Mouse (Mus musculus) megakaryocyte, adult 5-6 weeks (primary cell): Measurements from ENCODE around the gene Atf7ip2. TPM values are rescaled to one million over a fixed set of nuclear protein-coding genes. Genes with fewer than 3 reads are reported as not detected.
"Not testable (repeated sequence)": the region's sequence is repeated elsewhere in the genome, so short reads cannot be mapped to it uniquely, and the experiment has no call there.

Source experiments
- ATAC-seq: 2 replicates; pipeline ENCODE4 v1.8.0; 2016; ENCODE audit warnings: mild to moderate bottlenecking, inconsistent platforms; ENCODE audit not compliant: poor library complexity, severe bottlenecking
- total RNA-seq, 2 experiments: library from RNA; stranded (forward) in 1 of 2; stranded (reverse) in 1 of 2; fragments of 153-499, 151-499 nt in 1 of 2; fragments of 221-1000, 200-1000 nt in 1 of 2; gene quantifications; 2 replicates each; pipeline versions ENCODE4 v1.2.3 to v1.2.4; 2015 to 2017

Atf7ip2 gene
- 0.32 TPM in 1 of 2 replicates, not detected in the other for total RNA-seq (2015)
- total RNA-seq (2017): 0.11 TPM in 1 of 2 replicates, not detected in the other

DNA sequence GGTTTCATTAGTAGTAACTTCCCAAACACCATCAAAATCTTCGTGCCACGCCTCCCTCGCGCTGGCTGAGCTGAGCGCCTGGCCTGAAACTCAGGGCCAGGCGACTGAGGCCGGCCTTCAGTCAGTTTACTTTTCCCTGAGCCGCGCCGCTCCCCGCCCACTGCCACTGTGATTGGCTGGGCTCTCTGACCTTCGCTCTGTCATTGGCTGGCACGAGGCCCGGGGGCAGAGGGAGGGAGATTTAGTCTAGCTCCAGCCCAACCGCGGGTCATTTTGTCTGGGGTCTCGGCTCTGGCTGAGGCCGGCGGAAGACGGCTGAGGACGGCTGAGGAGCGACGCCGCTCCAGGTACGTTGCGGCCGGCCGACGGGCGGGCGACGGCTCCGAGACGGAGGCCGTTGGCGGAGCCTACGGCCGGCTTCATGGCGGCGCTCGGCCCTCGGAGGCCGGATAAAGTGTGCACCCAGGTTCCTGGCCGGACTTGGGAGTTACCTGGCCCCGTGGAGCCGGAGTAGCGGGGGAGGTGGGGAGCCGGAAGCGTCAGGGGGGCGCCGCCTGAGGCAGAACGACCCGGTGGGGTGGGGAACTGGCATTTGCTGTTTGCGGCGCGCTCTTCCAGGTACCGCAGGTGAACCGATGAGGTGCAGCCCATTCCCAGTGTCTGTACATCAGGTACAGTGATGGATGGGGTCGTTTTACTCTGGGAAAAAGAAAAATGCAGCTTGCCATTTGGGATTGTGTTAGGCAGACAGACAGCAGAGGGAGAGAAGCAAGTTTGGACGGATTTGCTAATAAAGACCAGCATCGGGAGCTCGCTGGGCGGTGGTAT lies at the start of gene Atf7ip2:
TSS of gene Atf7ip2 (plus strand) at position 34 of the 828 bp plus-strand sequence.
- peak; percentile 40; the same call in 1 of the 2 replicates for ATAC-seq

DNA sequence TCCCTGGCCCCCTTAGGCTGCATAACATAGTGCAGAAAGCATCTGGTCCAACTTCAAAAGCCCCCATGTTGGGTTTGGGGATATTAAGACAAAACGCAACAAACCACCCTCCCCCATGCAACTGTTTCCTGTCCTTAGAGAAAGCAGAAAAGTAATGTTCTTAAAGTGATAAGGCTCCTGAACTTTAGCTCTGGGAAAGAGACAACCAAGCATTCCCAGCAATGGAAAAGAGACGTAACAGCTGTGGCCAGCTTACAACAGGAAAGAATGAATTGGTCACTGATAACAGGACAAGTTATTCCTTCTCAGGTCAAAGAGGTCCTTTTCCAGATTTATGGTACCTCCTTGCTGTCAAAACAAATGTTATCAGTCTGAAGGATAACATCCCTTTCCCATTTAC lies 49.3 kb upstream of the Atf7ip2 start:
- ATAC-seq: no peak

DNA sequence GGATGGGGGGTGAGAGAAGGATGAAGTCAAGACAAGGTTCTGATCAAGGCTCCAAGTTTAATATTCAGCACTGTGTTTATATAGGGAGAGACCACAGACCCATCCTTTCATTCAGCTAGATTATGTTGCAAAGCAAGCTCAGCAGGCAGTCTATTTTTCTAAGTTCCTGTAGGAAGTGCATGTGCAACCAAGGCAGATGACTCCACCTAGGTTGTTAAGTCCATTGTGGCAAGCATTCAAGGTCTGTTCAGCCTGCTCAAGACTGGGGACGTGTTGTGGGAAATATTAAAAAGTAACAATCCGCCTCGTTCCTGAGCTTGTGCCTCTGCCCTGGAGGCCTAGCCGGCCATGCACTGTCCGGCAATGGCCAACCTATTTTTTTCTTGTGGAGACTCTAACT lies 45.1 kb upstream of the Atf7ip2 start:
- no peak for ATAC-seq

DNA sequence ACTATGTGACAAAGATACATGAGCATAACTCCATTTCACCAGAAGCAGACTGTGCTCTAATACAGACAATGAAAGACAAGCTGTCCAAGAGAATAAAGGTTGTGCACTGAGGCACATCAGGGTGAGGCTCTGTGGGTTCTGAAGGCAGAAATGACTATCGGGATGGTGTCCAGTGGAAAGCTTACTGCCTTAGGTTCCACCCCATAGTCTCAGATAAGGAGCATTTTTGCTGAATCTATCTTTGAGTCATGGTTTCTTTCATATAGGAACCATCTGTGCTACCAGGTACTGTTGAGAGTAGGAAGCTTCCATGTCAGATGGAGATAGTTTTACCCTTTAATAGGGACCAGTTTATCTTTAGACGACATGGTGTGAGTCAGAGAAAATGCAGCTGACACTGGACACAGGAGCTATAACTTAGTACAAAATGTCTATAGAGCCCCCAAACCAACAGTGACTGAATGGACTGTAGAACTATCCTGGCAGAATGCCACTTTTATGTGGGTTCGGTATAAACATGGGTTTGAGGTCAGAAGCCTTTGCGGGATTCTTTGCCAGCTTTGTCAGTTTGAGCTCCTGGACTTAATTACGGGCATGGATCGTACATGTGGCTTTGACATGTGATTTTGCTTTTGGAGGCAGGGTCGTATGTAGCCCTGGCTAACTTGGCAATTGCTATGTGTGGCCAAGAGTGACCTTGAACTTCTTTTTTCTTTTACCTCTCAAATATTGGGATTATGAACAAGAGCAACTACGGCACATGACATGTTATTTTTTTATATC lies 23.2 kb upstream of the Atf7ip2 start:
- ATAC-seq: no peak

- ATAC-seq: no peak
These were observed 22.5 kb upstream of the Atf7ip2 start, which contains the start of gene Rpl39l for GRCm38 (mm10) chr16:10170005-10170404. Gene Rpl39l, plus strand, starts transcription at chr16:10170226.

DNA sequence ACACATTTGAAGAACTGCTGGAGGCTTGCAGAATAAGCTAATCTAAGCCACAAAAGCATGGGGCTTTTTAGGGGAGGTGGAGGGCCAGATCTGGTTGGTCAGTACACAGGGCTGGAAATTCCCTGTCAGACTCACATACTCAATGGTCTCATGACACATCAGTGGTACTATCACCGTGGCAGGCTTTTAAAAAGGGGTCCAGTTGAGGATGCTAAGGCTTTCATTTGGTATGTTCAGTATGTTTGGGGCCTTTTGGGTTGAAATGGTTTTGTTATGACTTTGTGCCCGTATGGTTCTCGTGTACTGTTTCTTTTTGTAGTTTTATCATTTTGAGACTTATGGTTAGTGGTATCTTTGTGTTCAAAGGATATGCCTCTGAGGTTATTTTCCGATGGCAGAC lies 21.2 kb upstream of the Atf7ip2 start:
- ATAC-seq: no peak

DNA sequence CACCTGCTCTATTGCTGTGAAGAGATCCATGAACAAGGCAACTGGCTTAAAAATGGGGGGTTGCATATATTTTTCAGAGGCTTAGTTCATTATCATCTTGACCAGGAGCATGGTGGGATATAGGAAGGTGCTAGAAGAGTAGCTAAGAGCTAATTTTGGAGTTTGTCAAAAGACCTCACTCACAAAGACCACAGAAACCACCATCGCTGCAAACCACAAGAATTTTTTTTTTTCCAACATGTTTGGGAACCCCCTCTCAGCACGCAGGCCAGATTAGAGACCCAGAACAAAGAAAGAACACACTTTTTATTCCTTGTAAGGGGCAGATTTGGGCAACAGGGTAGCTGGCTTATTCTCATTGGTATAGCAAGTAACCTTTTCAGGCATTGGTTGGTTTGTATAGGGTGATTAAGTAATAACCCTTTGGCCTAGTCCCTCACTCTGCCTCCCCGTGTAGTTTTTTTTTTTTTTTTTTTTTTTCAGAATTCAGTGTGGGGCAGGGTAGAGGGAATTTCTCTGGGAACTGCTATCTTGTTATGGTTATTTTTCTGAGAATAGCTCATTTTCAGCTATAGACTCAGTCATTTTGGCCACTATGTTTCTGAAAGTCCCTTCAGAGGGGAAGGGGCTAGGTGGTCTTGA lies 20.2 kb upstream of the Atf7ip2 start:
- no peak for ATAC-seq

- not testable (repeated sequence) for ATAC-seq
These were observed 5.1 kb upstream of the Atf7ip2 start for GRCm38 (mm10) chr16:10187461-10187860.

DNA sequence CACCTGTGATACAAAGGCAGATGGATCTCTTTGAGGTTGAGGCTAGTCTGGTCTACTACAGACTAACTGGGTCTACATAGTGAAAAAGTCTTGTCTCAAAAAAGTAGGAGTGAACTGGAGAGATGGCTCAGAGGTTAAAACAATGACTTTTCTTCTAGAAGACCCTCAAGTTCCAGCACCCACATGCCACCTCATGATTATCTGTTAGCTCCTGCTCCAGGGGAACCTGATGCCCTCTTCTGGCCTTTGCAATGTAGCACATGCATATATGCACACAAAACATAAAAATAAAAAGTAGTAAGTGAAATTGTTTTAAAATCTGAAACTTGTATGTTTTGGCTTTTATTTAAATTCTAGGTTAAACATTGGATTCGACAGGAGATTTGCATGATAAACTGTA lies 16.3 kb downstream of the Atf7ip2 start:
- no peak for ATAC-seq

- ATAC-seq: not testable (repeated sequence)
These were observed 23.9 kb downstream of the Atf7ip2 start for GRCm38 (mm10) chr16:10216366-10216765.

GRCm38 (mm10) chr16:10217020-10217419 lies 24.5 kb downstream of the Atf7ip2 start:
- not testable (repeated sequence) for ATAC-seq

DNA sequence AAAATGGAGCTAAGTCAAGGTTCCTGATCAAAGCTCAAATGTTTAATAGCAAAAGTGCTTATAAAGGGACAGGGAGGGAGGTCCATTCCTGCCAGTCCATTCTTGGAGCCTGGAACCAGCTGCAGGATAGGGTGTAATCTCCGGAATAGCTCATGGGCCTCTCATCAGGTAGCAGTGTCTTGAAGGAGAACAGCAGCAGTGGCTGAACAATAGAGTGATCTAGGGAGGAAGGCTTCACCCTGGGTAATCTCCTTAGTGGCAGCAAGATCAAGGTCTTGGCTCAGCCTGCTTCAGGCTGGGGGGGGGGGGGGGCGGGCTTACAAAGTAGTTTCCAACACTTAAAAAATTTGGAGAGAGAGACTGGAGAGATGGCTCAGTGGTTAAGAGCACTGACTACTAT lies 34.8 kb downstream of the Atf7ip2 start:
- ATAC-seq: no peak

DNA sequence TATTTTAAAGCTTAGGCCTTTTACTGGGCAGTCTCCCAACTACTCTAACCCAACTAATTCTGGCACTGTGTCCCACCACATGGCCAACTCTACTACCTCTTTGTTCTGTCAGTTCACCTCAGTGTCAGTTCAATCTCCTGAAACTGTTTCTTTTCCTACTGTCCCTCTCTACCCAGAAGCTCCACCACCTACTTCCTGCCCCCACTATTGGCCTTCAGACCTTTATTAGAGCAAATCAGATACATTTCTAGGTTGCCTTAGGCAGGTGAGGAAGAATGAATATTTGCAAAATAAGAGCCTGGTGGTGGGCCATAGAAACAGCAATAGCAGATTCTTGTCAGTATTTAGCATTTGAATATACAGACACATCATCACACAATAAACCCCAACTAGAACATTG lies 44.1 kb downstream of the Atf7ip2 start:
- no peak for ATAC-seq

- ATAC-seq: no peak
These were observed 61.5 kb downstream of the Atf7ip2 start for GRCm38 (mm10) chr16:10253993-10254392.

DNA sequence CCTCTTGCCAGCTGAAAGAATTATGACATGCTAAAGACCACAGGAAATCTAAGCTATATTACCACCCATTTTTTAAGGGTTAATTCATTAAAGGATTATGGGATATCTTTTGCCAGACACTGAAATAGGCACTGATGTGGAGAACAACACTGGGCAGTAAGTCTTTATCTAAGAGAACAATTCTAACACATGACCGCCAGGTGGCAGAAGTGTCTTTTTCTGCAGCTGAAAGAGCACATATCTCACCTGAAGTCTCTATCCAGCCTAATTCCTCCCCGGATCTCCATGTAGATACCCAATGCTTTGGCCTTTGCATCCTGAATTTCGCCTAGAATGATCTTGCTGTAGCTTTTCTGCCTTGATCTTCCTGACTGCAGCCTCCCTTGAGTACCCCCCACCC lies 79.7 kb downstream of the Atf7ip2 start:
- no peak for ATAC-seq

DNA sequence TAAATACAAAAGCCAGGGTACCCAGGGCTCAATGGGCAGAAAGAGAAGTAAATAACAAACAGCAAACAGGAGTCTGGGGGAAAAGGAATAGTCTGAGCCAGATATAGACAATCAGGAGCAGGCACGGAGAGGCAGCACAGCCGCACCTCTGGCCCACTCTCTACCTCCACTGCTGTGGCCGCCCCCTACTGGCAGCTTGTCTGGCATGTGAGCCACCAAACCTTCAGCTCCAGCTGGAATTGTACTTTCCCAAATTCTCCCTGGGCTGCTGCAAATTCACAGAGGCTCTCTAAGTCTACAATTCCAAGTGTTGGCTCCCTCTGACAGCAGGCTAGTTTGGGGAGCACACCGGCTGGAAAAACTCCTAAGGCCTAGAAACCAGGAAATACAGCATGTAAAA lies 82.0 kb downstream of the Atf7ip2 start:
- no peak for ATAC-seq

DNA sequence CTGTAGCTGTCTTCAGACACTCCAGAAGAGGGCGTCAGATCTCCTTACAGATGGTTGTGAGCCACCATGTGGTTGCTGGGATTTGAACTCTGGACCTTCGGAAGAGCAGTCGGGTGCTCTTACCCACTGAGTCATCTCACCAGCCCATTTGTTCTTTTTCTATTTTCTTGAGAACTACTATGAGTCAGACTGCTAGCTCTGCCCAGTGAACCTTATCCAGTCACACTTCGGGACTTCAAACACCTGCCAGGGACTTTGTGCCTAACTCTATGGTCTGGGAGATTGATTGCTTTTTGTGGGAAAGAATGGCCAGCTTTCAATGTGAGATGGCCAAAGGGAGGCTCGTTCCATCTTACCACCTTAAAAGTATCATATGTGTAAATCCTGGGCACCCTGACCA lies 84.3 kb downstream of the Atf7ip2 start:
- not testable (repeated sequence) for ATAC-seq

DNA sequence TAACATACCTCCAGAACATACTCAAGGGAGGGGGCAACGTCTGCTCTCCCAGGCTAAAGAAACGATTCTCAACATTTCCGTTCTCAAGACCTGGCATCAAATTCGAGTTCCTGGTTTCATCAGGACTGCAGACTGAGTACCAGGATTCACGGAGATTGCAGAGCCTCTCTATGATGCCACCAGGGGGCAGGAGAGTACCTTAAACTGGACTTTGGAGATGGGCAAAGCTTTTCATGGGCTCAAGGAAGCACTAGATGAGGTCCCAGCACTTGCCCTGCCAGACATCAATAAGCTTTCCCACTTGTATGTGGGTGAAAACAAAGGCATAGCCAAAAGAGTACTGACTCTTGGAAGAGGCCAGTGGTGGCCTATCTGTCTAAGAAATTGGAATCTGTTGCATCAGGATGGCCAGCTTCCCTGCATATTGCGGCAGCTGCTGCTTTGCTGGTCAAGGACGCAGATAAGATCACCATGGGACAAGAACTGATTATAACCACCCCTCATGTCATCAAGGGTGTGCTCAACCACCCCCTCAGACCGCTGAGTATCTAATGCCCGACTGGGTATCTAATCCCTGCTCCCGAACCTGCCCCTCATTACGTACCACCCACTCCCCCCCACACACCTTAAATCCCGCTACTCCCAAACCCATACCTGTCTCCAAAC lies 87.9 kb downstream of the Atf7ip2 start:
- peak; percentile 56 for ATAC-seq

GRCm38 (mm10) chr16:10281890-10282289 lies 89.4 kb downstream of the Atf7ip2 start:
- ATAC-seq: no peak

- ATAC-seq: 0 out of 2 replicates have a peak, but pooled peaks have one; percentile 24
These were observed 94.2 kb downstream of the Atf7ip2 start for GRCm38 (mm10) chr16:10286513-10287268.
